Mouse (Mus musculus) 3T3-L1 (cell line): ENCODE results near the gene Gm17545.
"Not testable (repeated sequence)": the region's sequence is repeated elsewhere in the genome, so short reads cannot be mapped to it uniquely, and the experiment has no call there.

ENCODE experiments used
- DNase-seq: peaks from one replicate; pipeline ENCODE4 v3.0.0-alpha.2; 2015; ENCODE audit warnings: low read depth, low spot score

Gene Gm17545

DNA sequence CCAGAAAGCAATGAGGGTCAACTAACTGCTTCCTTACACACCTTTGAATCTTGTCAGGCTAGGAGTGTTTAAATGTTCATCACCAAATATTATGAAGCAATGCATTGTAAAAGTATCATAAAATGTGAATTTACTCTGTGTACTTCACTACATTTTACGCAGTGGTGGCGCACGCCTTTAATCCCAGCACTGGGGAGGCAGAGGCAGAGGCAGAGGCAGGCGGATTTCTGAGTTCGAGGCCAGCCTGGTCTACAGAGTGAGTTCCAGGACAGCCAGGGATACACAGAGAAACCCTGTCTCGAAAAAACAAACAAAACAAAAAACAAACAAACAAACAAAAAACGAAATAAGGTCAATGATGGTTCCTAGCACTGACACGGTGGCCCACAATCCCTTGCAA lies at the start of gene Gm17545:
Gene Gm17545 (plus strand): TSS at position 301 of the 400 bp plus-strand sequence.
- not testable (repeated sequence) for DNase-seq

DNA sequence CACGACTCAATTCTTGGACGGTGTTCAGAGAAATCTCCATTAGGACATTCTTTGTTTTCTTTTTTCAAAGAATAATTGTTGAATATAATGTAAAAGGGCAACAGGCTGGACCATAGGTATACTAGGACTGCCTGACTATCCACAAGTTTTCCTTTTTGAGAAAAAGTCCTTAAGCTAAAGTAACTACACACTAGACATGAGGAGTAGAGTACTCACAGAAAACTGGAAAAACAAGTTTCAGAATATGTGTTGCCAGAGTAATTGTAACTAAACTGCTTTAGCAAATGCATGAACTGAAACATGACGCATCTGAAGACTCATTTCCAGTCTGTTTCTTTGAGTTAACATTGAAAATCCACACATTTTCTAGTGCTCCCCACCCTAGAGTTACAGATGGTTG lies 48.7 kb upstream of the Gm17545 start:
- DNase-seq: no peak

DNA sequence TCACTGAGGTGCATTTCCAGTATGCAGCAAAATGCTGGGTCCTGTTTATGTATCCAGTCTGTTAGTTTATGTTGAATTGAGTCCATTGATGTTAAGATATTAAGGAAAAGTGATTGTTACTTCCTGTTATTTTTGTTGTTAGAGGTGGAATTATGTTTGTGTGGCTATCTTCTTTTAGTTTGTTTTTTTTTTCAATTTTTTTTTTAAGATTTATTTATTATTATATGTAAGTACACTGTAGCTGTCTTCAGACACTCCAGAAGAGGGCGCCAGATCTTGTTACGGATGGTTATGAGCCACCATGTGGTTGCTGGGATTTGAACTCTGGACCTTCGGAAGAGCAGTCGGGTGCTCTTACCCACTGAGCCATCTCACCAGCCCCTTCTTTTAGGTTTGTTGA lies 46.5 kb upstream of the Gm17545 start:
- not testable (repeated sequence) for DNase-seq

DNA sequence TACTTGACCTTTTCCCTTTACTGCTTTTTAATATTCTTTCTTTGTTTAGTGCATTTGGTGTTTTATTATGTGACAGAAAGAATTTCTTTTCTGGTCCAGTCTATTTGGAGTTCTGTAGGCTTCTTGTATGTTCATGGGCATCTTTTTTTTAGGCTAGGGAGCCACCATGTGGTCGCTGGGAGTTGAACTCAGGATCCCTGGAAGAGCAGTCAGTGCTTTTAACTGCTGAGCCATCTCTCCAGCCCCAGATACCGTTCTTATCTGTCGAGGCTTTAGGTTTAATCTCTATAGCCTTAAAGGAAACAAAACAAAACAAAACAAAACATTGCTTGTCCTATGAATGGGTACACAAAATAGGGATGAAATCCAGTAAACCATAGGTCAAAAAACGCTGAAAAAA lies 45.7 kb upstream of the Gm17545 start:
- DNase-seq: peak; percentile 56

DNA sequence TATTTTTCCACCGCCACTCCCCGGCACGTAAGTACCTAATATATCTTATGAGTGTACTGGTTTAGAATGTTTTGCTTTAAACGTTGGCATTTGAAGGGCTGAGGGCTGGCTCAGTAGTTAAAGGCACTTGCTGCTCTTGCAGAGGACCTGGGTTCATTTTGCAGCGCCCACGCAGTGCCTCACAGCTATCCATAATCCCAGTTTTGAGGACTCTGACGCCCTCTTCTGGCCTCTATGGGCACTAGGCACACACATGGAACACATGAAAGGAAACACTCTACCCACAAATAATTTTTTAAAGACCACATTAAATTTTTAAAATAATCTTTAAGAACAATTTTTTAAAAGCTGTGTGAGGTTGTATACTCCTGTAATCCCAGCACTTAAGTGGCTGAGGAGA lies 44.6 kb upstream of the Gm17545 start:
- DNase-seq: peak; percentile 8

DNA sequence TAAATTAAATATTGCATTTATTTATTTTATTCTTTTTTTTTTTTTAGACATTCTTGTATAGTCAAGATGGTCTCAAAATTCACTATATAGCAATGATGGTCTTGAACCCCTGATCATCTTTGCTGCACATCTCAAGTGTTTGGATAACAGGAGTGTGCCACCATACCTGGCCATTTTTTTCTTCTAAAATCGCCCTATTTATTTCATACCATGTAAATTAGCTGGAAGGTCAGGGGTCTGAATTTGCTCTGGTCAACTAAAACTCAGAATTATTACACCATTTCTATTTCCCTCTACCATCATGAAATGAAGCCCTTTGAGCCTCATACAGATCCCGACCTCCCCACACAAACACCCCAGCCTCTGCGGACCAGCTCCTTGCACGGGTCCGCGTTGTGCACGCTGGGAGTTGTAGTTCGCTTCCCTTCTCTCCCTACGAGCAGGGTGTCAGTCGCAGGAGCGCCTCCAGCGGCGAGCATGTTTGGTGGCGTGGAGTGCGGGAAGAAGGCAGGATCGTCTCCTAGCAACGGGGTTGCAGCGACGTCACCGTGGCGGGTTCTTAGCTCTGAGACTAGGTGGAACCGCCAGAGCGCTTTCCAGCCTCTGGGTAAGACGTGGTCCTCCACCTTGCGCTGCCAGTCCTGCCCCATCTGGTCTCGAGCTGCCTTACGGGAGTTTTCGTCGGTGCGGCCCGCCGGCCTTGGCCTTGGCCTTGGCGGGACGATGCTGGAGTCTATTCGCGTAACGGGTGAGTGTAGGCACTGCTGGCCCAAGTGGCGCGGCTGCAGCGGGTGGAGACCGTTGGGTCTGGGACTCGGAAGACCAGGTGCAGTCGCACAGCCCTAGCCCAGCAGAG lies 42.9 kb upstream of the Gm17545 start, which contains the start of gene 9530077C05Rik:
Gene 9530077C05Rik (plus strand): TSS at position 512 of the 856 bp plus-strand sequence.
- DNase-seq: peak; percentile 97

DNA sequence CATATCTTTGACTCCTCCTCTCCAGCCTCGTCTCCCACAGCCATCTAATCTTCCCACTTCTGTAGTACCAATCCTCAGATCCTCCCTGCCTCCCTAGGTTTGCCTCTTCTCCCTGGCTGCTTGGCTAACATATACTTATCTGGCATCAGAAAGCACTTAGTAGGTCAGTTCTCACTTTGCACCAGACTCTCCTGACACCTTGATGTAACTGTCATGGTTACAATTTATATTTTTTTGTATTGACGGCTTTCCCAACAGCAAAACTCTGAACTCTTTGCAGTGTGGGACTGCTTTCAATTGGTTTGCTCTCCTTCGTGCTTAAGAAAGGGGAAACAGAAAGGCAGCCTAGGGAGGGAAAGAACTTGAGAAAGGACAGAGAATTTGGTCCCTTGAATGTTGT lies 37.9 kb upstream of the Gm17545 start:
- no peak for DNase-seq

DNA sequence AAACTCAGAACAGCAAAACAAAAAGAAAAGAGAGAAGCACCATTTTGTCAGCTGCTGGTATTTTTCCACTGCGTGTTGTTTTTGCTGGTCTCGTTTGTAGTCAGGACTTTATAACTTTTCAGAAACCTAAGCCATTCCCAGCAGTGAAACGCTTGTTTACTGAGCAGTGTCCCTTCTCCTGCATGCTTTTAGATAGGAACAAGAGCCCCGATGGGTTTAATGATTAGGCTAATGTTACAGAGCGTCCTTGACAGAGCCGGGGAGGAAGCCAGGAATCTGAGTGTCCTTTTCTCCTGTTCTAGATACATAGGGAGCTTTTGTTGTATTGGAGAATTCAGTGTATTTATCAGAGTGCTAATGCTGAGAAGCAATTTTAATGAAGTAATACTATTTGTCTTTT lies 36.5 kb upstream of the Gm17545 start:
- DNase-seq: no peak

DNA sequence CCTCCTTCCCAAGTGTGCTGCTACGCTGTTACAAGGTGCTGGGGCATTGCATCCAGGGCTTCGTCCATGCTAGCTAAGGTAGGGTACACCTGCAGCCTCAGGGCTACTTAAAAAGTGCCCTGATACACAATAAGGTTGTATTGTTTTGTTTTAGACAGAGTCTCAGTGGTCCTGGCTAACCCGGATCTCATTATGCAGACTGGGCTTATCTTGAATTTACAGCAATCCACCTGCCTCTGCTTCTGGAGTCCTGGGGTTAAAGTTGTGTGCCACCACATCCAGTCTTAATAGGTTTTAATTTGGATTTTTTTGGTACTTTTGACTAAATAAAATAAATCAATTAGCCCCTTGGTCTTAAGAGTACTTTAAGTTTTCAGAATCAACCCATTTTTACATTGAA lies 34.2 kb upstream of the Gm17545 start:
- no peak for DNase-seq

DNA sequence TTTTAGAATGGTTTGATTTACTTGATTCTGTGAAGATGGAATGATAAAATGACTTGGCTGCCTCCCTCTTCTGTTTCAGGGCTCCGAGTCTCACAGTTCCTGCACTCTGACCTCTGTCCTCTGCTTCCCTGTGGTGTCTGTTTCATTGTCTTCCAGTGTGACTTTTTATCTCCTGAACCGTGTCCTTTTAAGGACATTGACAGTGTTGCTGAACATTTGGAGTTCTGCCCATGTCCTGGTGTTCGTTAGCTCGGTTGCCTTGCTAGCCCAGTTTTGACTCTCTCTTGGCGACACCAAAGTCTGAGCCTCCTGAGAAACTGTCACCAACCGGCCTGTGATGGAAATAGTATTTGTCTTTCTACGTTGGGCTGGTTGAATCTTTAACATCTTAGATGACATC lies 33.6 kb upstream of the Gm17545 start:
- DNase-seq: no peak

DNA sequence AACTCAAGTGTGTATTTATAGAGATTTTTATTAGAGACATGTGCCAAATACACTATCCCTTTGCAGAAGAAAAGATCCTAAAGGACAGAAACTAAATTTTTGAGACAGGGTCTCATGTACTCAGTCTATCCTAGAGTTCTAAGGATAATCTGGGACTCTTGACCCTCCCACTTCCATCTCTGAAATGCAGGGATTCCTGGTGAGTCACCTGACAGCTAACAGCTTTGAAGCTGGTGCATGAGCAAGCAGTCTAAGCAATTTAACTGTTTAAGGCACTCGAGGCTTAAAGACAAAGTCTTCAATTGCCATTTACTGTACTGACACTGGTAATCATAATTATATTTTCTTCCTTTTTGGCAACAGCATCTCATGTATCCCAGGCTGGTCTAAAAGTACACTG lies 31.5 kb upstream of the Gm17545 start:
- peak; percentile 60 for DNase-seq

DNA sequence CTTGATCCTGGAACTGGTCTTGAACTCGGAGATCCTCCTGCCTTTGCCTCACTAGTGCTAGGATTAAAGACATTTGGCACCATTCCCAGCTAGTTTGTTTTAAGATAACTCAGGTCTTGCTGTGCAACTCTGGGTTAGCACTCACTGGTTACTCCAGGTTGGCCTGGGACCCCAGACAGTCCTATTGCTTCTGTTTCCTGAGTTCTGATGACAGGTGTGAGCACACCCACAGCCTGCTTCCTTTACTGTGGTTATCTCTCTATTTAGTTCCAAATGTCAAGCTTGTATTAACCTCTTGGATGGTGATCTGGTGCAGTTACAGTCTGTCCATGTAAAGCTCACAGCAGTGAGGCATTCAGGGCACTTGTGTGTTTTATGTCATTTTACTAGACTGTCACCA lies 30.6 kb upstream of the Gm17545 start:
- no peak for DNase-seq

DNA sequence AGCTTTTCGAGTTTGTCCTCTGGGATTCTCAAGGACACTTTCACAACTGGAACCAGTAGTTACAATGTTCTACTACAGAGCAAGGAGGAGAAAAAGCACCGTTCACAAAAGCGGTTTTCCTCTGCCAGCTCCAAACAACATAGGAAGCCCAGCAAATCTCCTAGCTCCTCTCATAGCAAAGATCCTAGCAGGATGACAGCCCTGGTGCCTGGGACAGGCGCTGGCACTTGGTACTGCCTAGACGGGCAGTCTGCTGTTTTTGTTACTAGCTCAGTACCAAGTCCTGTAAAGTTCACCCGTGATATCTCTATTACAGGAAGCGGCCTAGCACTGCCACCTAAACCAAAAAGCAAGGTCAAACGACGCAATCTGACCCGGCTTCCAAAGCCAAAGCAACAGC lies 29.9 kb upstream of the Gm17545 start:
- DNase-seq: no peak

DNA sequence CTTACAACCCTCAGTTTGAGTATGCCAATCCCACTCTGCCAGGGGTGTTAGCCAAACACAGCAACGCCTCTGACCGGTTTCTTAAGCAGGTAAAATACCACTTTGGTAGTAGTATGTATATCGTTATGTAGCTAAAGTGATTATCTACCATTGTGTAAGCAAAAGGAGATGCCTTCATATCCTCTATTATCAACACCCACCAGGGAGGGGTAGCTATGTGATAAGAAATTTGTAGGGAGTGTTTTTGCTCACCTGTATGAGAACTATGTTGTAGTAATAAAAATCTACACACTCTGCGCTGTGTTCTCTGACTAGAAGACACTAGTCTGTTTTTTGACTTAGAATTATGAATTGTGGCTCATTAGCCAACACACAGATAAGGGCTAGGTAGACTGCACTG lies 29.4 kb upstream of the Gm17545 start:
- no peak for DNase-seq

DNA sequence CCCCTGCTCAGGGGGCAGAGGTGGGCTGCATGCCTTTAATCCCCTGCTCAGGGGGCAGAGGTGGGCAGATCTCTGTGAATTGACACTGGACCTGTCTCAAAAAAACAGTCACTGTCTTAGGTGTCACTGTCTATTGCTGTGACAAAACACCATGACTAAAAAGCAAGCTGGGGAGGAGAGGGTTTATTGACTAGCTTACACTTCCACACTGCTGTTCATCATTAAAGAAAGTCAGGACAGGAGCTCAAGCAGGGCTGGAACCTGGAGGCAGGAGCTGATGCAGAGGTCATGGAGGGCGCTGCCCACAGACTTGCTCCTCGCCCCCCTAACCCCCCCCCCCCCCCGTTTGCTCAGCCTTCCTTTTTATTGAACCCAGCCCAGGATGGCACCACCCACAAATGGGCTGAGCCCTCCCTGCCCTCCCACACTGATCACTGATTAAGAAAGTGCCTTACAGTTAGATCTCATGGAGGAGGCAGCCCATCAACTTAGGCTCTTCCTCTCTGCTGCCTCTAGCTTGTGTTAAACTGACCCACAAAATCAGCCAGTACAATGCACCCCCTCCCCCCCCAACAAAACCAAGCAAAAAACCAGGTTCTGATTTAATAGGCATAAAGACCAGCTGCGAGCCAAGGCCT lies 25.9 kb upstream of the Gm17545 start:
- no peak for DNase-seq

DNA sequence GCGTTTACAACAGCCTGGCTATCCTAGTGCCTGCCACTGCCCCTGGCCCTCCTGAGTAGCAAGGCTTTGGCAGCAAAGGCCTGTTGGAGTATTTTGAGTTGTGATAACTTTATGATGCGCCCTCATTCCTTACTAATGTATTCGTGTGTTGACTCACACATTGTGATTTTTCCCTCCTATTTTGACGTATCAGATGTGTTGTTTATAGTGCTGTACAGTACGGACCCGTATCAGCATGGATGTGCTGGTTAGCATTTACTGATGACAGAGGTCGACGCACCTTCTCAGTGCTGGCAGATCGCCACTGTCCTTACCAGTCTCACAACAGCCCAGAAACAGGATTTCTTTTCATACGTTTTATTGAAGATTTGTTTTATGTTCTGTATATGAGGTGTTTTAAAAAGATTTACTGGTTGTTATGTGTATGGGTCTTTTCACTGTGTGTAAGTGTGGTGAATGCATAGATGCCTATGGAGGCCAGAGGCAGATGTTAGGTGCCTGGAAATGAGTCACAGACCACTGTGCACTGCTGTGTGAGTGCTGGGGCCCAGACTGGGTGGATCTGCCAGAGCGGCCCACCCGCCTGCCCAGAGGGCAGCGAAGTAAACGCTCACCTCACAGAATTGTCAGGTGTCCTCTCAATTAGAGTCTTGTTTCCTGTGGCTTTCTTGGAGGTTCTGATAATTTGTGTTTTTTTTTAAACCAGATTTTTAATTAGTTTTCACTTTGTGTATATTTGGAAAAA lies 25.3 kb upstream of the Gm17545 start:
- peak; percentile 9 for DNase-seq

DNA sequence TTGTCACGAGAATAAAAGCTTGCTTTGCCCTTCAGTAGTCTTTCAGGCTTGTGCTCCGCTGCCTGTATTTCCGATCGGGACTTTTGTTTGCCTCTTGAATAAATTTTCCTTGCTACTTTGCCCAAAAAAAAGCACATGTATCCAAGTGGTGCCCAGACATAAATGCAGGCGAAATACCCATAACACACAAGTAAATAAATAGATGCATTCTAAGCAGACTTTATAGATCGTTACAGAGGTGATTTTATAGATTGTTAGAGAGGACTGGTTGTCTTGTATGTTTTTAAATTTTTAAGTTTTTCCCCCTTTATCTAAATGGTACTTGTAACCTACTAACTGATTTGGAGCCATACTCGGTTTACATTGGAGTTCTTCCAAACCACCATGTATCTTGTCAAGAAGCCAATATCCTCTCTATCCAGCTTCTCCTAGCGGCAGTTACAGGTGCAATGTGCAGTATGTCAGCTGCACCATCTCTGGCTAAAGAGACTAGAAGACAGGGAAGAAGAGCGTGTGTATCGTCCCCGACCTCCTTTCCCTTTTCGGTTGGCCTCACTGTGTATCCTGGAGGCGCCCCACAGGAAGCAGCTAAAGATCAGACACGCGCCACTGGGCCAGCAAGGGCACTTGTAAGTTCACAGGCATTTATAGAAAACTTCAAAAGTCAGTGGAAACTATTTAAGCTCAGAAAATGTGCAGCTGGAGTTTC lies 24.4 kb upstream of the Gm17545 start:
- DNase-seq: peak; percentile 17

DNA sequence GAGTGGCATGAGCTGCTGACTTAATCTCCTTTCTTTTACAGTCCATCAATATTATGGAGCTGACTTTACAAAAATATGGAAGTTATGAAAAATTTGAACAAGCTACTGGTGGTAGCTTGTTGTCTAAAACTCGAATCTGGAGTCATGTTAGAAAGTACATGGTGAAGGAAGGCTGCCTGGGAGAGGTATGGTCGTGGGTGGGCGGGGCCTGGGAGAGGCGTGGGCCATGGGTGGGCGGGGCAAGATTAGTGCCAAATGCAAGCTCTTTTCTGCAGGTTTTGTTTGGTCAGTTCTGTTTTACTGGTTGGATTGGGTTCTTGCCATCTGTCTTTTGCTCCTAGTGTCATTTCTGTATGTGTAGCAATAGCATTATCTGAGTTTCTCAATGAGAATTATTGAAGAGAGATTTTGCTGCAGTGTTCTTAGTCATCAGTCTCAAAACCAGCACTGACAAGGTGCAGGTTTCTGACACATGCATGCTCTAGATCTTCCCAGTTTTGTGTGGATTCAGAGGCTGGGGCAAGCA lies 23.7 kb upstream of the Gm17545 start:
- DNase-seq: no peak

DNA sequence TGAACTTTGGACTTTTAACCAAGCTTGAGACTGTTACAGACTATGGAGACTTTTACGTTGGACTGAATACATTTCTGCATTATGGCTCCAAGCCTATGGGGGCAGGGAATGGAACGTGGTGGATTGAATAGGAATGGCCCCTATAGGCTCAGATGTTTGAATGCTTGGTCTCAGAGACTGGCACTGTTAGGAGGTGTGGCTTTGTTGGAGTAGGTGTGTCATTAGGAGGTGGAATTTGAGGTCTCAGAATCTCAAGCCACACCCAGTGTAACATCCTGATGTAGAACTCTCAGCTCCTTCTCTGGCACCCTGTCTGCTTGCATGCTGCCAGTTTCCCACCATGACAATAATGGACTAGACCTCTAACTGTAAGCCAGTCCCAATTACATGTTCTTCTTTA lies 20.9 kb upstream of the Gm17545 start:
- no peak for DNase-seq

DNA sequence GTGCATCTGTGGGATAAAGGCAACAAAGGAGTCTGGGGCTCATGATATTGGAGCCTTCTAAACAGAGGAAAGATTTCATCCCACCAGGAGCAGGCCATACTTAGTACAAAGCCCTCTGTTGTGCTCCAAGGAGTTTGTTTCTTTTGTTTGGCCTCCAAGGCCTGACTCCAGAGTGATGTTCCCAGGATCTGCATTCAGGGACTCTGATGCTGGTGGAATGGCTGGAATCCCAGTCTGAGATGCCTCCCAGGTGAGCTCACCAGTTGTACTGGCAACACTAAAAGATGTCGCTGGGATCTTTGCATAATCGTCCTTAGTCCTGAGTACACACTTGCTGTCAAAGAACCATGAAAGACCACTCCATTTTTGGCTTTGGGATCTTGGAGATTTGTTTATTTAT lies 20.0 kb upstream of the Gm17545 start:
- DNase-seq: no peak

DNA sequence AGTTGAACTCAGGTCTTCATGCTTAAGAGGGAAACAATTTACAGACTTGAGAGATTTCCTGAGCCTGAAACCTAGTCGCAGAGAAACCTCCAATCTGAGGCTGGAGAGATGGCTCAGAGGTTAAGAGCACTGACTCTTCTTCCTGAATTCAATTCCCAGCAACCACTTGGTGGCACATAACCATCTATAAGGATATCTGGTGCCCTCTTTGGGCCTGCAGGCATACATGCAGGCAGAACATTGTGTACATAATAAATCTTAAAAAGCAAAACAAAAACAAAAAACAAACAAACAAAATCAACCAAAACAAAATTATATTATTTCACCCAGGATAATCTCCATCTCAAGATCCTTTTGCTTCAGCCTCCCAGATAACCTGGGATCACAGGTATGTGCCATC lies 15.3 kb upstream of the Gm17545 start:
- no peak for DNase-seq

DNA sequence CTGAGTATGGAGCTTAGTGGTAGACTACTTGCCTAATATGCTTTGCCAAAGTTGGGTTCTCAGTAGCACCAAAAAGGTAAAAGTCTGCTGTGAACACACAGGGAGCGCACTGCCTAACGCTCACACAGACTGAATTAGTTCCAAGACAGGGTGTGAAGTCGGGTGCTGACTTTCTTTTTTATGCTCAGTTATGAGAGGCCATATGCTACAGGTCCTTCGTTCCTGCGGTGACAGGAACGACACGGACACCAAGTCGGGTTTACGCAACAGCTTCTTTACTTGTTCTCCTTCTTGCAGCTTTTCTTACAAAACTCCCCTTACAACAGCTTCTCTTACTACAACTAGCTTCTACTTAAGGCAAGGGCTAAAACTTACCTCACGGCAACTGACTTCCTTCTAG lies 10.9 kb upstream of the Gm17545 start:
- DNase-seq: no peak
